Mouse (Mus musculus) G1E (cell line): ENCODE data around the gene Luzp1.

ENCODE experiments used
- CTCF ChIP-seq: IDR thresholded peaks from 2 replicates; pipeline ENCODE4 v1.5.1; 2012; ENCODE audit warnings: low read depth, low read length, inconsistent platforms, mixed read lengths
- GATA1 ChIP-seq: IDR thresholded peaks from 2 replicates; pipeline ENCODE4 v1.6.1; 2012; ENCODE audit warnings: borderline replicate concordance, low read length, inconsistent platforms, mixed read lengths
- GATA2 ChIP-seq: IDR thresholded peaks from 2 replicates; pipeline ENCODE4 v1.6.1; 2012; ENCODE audit warnings: low read depth, low read length, inconsistent platforms, borderline replicate concordance
- POLR2AphosphoS5 ChIP-seq: IDR thresholded peaks from 2 replicates; pipeline ENCODE4 v1.6.1; 2012; ENCODE audit warnings: low read depth, low read length, inconsistent platforms; ENCODE audit not compliant: insufficient replicate concordance
- TAL1 ChIP-seq: conservative IDR thresholded peaks from 2 replicates; pipeline ENCODE4 v1.6.1; 2012; ENCODE audit warnings: low read depth, low read length, inconsistent platforms, mixed read lengths

DNA sequence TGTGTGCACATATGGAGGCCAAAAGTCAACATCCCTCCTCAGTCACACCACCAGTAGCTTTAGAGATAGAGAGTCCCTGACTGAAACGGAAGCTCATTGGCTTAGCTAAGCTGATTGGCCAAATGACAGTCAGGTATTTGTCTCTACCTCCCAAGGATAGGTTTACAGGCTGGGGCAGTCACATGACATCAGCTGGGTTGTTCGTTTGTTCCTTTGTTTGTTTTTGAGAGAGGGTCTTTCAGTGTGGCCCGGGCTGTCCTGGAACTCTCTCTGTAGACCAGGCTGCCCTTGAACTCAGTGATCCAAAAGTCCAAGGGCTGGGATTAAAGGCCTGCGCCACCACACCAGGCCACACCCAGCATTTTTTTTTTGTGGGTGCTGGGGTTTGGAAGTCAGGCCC, 8.4 kb upstream of the Luzp1 start:
- no peak for TF ChIP-seq TAL1
- TF ChIP-seq CTCF, result no peak
- TF ChIP-seq POLR2AphosphoS5, result no peak
- no peak for TF ChIP-seq GATA1
- TF ChIP-seq GATA2, result no peak
